Comparison of ENCODE assay signal across 8 mouse cellular contexts in the genomic region with DNA sequence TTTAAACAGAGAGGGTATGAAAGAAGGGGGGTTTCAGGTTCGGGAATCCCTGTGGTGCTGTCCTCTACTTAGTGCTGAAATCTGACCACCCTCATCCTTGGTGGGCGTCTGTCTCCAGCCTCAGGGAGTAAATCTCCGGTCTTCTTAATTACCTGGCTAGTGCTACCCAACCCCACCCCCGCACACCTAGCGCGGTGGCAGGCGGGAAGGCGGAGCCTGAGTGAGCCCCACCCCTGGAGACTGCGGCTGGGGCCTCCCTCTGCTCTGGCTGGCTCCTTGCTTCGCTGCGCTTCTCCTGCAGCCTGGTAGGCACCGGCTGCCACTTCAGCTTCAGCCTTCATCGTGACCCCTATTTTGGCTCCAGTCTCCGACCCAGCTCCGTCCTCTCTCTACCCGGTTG. TPM values are rescaled to one million over a fixed set of nuclear protein-coding genes. Genes with fewer than 3 reads are reported as not detected.
DNase-seq lines count a peak whose midpoint lies in the region; ATAC-seq lines count a peak whose summit lies in the region.

No protein-coding gene starts in this region.

- H3K9me3 ChIP-seq in embryonic facial prominence, embryonic 12.5 days, result no peaks in the 10 kb centered on the region
- no peaks in the 10 kb centered on the region for H3K9me3 ChIP-seq in hindbrain, embryonic 15.5 days

- peaks cover 22% of the 10 kb centered on the region for H3K4me1 ChIP-seq in embryonic facial prominence, embryonic 12.5 days
- peaks cover 25% of the 10 kb centered on the region for H3K4me1 ChIP-seq in hindbrain, embryonic 15.5 days (replicated peaks)

- WGBS in embryonic facial prominence, embryonic 12.5 days, result 0% methylated on average over 15 of the region's 16 CpGs
- WGBS in hindbrain, embryonic 15.5 days, result under 1% methylated on average over 16 of the region's 16 CpGs

- peak overlapping the region; percentile 60 for H3K27ac ChIP-seq in embryonic facial prominence, embryonic 12.5 days
- peak overlapping the region; percentile 85 for H3K27ac ChIP-seq in hindbrain, embryonic 15.5 days (replicated peaks)

- peak; percentile 60 for ATAC-seq in embryonic facial prominence, embryonic 12.5 days (ENCODE audit: insufficient number of reproducible peaks, insufficient read depth, low FRiP score, low TSS enrichment)
- ATAC-seq in hindbrain, embryonic 15.5 days (ENCODE audit: low FRiP score, low read depth), result peak; percentile 83
- no peak for ATAC-seq in activated CD4-positive, CD25-positive, alpha-beta regulatory T cell, adult 4 months

- no peaks in the 10 kb centered on the region for H3K36me3 ChIP-seq in embryonic facial prominence, embryonic 12.5 days
- no peaks in the 10 kb centered on the region for H3K36me3 ChIP-seq in hindbrain, embryonic 15.5 days

- DNase-seq in CD4-positive helper T cell, adult 2 months (ENCODE audit: low read depth, low spot score), result peak; percentile 66
- DNase-seq in adrenal gland, postnatal 10 days, result peak; percentile 65
- peak; percentile 81 for DNase-seq in left cerebral cortex, adult 11 months (ENCODE audit: low spot score)
- peak; percentile 71 for DNase-seq in lung, postnatal 25 days (ENCODE audit: low spot score)
- peak; percentile 49 for DNase-seq in retina, postnatal 7 days (ENCODE audit: low read depth, low spot score)

- H3K4me3 ChIP-seq in embryonic facial prominence, embryonic 12.5 days, result peak overlapping the region; percentile 32
- H3K4me3 ChIP-seq in hindbrain, embryonic 15.5 days, result peak overlapping the region; percentile 47

- H3K9ac ChIP-seq in embryonic facial prominence, embryonic 12.5 days, result peak overlapping the region; percentile 36
- H3K9ac ChIP-seq in hindbrain, embryonic 15.5 days, result peak overlapping the region; percentile 71

- peak overlapping the region; percentile 59 for H3K4me2 ChIP-seq in embryonic facial prominence, embryonic 12.5 days (replicated peaks)
- H3K4me2 ChIP-seq in hindbrain, embryonic 15.5 days, result peak overlapping the region; percentile 61

- no peaks in the 10 kb centered on the region for H3K27me3 ChIP-seq in embryonic facial prominence, embryonic 12.5 days
- H3K27me3 ChIP-seq in hindbrain, embryonic 15.5 days, result no peaks in the 10 kb centered on the region

RNA-seq across cellular contexts. Expression of gene Ckmt1, which starts 0.9 kb away (rescaled TPM):
- total RNA-seq in adrenal gland, postnatal 10 days (2021), result 10 to 100 TPM in 1 of 2 experiments, 1 to 10 TPM in 1; 9.0 to 10.9 TPM
- 10.2 and 13.0 TPM in 2 replicates for polyA plus RNA-seq in embryonic facial prominence, embryonic 12.5 days (2016; fragmentation: Nextera tagmentation; extraction: Ambion mirVana)
- polyA plus RNA-seq in hindbrain, embryonic 15.5 days (2015; fragmentation: Nextera tagmentation; extraction: Ambion mirVana), result 99.5 and 107 TPM in 2 replicates
- 1 to 10 TPM in 1 of 2 experiments, under 1 TPM in 1; 0.83 to 1.5 TPM for polyA plus RNA-seq in activated CD4-positive, CD25-positive, alpha-beta regulatory T cell, adult 4 months (2017; shearing (Covaris generic))

RNA-seq across cellular contexts. Expression of gene Ppip5k1, which starts 3.2 kb away (rescaled TPM):
- total RNA-seq in adrenal gland, postnatal 10 days (2021), result 10 to 100 TPM; 40.0 to 51.3 TPM
- polyA plus RNA-seq in embryonic facial prominence, embryonic 12.5 days (2016; fragmentation: Nextera tagmentation; extraction: Ambion mirVana), result 13.4 and 13.9 TPM in 2 replicates
- polyA plus RNA-seq in hindbrain, embryonic 15.5 days (2015; fragmentation: Nextera tagmentation; extraction: Ambion mirVana), result 19.8 and 21.3 TPM in 2 replicates
- 1 to 10 TPM; 9.6 to 9.8 TPM for polyA plus RNA-seq in activated CD4-positive, CD25-positive, alpha-beta regulatory T cell, adult 4 months (2017; shearing (Covaris generic))

RNA-seq across cellular contexts. Expression of gene Strc, which starts 28.6 kb away (rescaled TPM):
- not detected for total RNA-seq in adrenal gland, postnatal 10 days (2021)
- polyA plus RNA-seq in embryonic facial prominence, embryonic 12.5 days (2016; fragmentation: Nextera tagmentation; extraction: Ambion mirVana), result 0.03 TPM in 1 of 2 replicates, not detected in the other
- 0.04 and 0.17 TPM in 2 replicates for polyA plus RNA-seq in hindbrain, embryonic 15.5 days (2015; fragmentation: Nextera tagmentation; extraction: Ambion mirVana)
- under 1 TPM; 0.31 to 0.60 TPM for polyA plus RNA-seq in activated CD4-positive, CD25-positive, alpha-beta regulatory T cell, adult 4 months (2017; shearing (Covaris generic))

RNA-seq across cellular contexts. Expression of gene Pdia3, which starts 55.2 kb away (rescaled TPM):
- 100 to 1,000 TPM; 285 to 303 TPM for total RNA-seq in adrenal gland, postnatal 10 days (2021)
- polyA plus RNA-seq in embryonic facial prominence, embryonic 12.5 days (2016; fragmentation: Nextera tagmentation; extraction: Ambion mirVana), result 634 and 678 TPM in 2 replicates
- 377 and 390 TPM in 2 replicates for polyA plus RNA-seq in hindbrain, embryonic 15.5 days (2015; fragmentation: Nextera tagmentation; extraction: Ambion mirVana)
- polyA plus RNA-seq in activated CD4-positive, CD25-positive, alpha-beta regulatory T cell, adult 4 months (2017; shearing (Covaris generic)), result 1,000 to 10,000 TPM in 1 of 2 experiments, 100 to 1,000 TPM in 1; 658 to 1,122 TPM

RNA-seq across cellular contexts. Expression of gene Catsper2, which starts 55.2 kb away (rescaled TPM):
- 1 to 10 TPM; 2.2 to 4.3 TPM for total RNA-seq in adrenal gland, postnatal 10 days (2021)
- 2.1 and 4.2 TPM in 2 replicates for polyA plus RNA-seq in embryonic facial prominence, embryonic 12.5 days (2016; fragmentation: Nextera tagmentation; extraction: Ambion mirVana)
- polyA plus RNA-seq in hindbrain, embryonic 15.5 days (2015; fragmentation: Nextera tagmentation; extraction: Ambion mirVana), result 5.3 and 6.2 TPM in 2 replicates
- 1 to 10 TPM; 2.3 to 3.8 TPM for polyA plus RNA-seq in activated CD4-positive, CD25-positive, alpha-beta regulatory T cell, adult 4 months (2017; shearing (Covaris generic))
